Mouse (Mus musculus): Measurements from ENCODE around the gene Atg4d.

DNA sequence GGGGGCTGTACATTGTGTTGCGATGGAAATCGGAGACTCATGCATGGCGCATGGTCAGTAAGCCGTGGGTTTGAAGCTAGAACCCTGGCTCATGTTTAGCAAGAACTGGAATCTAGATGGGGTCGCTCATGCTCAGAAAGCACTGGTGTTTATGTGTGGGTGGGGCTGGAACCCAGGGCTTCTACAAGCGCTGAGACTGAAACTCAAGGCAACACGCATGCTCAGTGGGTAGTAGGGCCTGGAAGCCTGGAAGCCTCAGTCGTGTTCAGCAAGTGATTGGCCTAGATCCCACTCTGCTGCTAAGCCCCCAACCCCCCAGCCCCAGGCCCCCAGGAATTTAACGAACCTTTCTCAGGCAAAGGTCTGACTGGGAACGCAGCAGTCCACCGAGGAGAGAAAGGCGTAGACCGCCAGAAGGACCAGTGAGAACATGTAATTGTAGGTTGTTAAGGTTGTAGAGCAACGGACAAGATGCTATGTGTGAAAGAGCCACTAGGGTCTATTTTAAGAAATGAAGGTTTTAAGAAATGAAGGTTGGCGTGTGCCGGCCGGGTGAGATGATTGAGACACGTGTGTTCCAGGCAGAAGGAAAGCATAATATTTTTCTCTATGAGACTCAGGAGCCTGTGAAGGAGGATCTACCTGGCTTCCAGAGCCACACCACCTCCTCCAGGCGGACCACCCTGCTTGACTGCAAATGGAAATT is 57.3 kb downstream of the Atg4d start:
- no peak for TF ChIP-seq POLR2A (IDR thresholded peaks at IDR 0.05; ENCODE audit: borderline replicate concordance, extremely low read depth, low read depth, low read length)
- TF ChIP-seq CTCF (IDR thresholded peaks at IDR 0.05; ENCODE audit: insufficient read depth, low read length): no peak
